Mouse (Mus musculus) embryo, embryonic 11.5 days (tissue): ENCODE results near the gene Aadacl4.
"Not testable (repeated sequence)": the region's sequence is repeated elsewhere in the genome, so short reads cannot be mapped to it uniquely, and the experiment has no call there.

Experiments used
- DNase-seq: peaks from one replicate; pipeline ENCODE4 v3.0.0-alpha.2; 2012; ENCODE audit warnings: low read depth, low spot score

The Aadacl4 gene

DNA sequence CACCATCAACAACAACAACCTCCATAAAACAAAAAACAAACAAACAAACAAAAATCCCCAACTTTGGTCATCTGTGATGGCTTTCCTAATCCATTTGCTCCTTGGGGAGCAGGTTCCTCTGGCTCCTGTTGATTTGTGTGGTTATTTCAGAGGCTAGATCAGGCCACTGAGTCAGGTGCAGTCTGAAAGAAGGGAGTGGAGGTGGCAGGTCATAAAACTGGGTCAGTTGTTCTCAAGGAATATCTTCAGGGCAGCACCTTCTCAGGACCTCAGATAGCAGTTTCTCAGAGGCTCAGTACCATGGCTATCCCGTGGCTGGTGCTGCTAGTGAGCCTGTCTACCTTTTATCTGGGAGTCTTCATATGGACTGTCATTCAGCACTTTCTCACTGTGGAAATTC is at the start of gene Aadacl4:
Gene Aadacl4 (plus strand): TSS at position 301 of the 400 bp plus-strand sequence.
- no peak for DNase-seq

- no peak for DNase-seq
Measured at GRCm38 (mm10) chr4:144565034-144565433, 48.5 kb upstream of the Aadacl4 start, which contains the start of gene Gm13124. Gm13124 (minus strand) TSS chr4:144565134.

- DNase-seq, result no peak
Measured at GRCm38 (mm10) chr4:144567752-144568151, 45.8 kb upstream of the Aadacl4 start.

DNA sequence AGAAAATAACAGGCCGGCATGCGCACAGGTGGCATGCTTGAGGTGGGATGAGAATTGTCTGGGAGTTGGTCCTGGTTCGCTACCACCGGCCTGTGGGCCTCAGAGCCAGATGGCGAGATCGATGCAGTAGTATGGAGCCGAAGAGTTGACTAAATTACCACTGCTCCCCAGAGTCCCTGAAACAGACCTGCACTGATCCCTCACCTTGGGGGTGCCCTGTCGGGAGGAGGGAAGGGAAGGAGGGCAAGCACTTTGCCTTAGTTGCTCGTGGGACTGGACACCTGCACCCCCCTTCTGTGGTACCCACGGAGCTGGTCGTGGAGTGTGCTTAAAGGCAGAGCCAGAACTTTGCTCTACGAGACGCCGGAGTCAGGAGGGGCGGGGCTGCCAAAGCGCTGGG is 27.3 kb upstream of the Aadacl4 start:
- DNase-seq, result not testable (repeated sequence)

DNA sequence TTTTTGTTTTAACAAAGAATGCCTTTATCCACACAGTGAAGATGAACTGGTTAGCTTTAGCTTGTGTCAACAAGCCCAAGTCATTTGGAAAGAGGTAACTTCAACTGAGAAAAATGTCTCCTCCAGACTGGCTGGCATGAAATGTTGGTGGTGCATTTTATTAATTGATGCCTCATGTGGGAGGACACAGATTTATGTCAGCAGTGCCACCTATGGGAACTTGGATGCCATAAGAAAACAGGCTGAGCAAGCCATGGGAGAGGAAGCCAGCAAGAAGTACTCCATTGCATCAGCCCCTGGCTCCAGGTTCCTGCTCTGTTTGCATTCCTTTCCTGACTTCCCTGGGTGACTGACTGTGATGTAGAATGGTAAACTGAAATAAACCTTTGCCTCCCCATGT is 20.7 kb upstream of the Aadacl4 start:
- no peak for DNase-seq

DNA sequence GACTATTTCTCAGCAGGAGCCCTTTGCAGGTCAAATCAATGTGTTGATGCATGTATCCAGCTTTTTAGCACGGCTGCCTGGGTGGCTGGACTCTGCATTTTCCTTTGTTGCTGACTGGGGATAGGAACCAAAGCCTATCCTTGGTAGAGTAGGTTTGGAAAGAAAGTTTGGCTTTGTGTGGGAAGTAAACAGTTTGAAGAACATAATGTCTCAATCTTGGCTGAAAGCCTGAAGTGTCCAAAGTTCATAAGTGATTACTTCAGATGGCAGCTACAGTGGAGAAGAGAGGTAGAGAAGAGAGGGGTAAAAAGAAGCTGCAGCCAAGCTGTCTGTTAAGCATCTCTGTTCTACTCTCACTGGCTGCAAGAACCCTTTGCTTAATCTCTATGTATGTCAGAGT is 1.1 kb downstream of the Aadacl4 start:
- DNase-seq, result no peak

DNA sequence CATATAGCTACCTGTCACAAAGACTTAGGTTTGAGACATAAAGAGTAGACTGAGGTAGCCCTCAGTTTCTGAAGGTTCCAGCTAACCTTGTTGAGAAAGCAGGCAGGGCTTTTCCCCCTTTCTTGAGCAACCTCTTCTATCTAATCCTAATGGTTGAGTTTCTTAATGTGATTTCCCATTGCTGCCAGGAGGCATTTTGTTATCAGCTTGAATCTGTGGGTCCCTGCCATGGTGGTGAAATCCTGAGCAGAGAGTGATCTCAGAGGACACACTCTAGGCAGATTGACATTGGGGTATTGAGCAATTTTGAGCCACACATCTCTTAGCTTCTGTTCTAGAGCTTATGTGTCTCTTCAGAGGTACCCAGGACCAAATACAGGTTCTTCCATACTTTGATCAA is 24.8 kb downstream of the Aadacl4 start:
- DNase-seq, result no peak
